Mouse (Mus musculus) hindbrain, embryonic 16.5 days (tissue): ENCODE data around the gene Pacrg. TPM values are rescaled to one million over a fixed set of nuclear protein-coding genes. Genes with fewer than 3 reads are reported as not detected.

Experiments
- ATAC-seq: fragments of 200-750 bp; cut with Nextera tagmentation; 2 replicates; pipeline ENCODE4 v1.8.0; 2017; ENCODE audit warnings: moderate TSS enrichment, moderate library complexity
- H3K27ac ChIP-seq: fragments of 300-500 bp; sonication (generic); 2 replicates; pipeline ENCODE4 v1.5.1; 2014; ENCODE audit warnings: low read depth, mild to moderate bottlenecking, control low read depth, low read length, moderate library complexity
- H3K27me3 ChIP-seq: fragments of 300-500 bp; sonication (generic); replicated peaks from 2 replicates; pipeline ENCODE4 v1.6.1; 2014; ENCODE audit warnings: low read length; ENCODE audit not compliant: control insufficient read depth, insufficient read depth
- H3K36me3 ChIP-seq: fragments of 300-500 bp; sonication (generic); 2 replicates; pipeline ENCODE4 v1.6.1; 2014; ENCODE audit warnings: mild to moderate bottlenecking, low read length, moderate library complexity, mixed read lengths; ENCODE audit not compliant: control insufficient read depth, insufficient read depth
- H3K4me1 ChIP-seq: fragments of 300-500 bp; sonication (generic); 2 replicates; pipeline ENCODE4 v1.6.1; 2014; ENCODE audit warnings: low read depth, low read length; ENCODE audit not compliant: control insufficient read depth, insufficient read depth
- H3K4me2 ChIP-seq: fragments of 300-500 bp; sonication (generic); 2 replicates; pipeline ENCODE4 v1.6.1; 2014; ENCODE audit warnings: mild to moderate bottlenecking, low read length, control low read depth, moderate library complexity
- H3K4me3 ChIP-seq: fragments of 300-500 bp; sonication (generic); 2 replicates; pipeline ENCODE4 v1.5.1; 2014; ENCODE audit warnings: mild to moderate bottlenecking, low read length, control low read depth, moderate library complexity
- H3K9ac ChIP-seq: fragments of 300-500 bp; sonication (generic); 2 replicates; pipeline ENCODE4 v1.6.1; 2014; ENCODE audit warnings: low read depth, mild to moderate bottlenecking, control low read depth, low read length, moderate library complexity
- H3K9me3 ChIP-seq: fragments of 300-500 bp; sonication (generic); 2 replicates; pipeline ENCODE4 v1.6.1; 2014; ENCODE audit warnings: mild to moderate bottlenecking, low read length, moderate library complexity; ENCODE audit not compliant: control insufficient read depth
- WGBS: fragments of 180-500 bp; shearing (Covaris S2); extraction: QIAGEN DNeasy Blood & Tissue Kit; methylation state at CpG from one replicate; pipeline ENCODE4 v1.1.7; 2014; 5-methylcytosine and 5-hydroxymethylcytosine counted together
- polyA plus RNA-seq: library from polyadenylated mRNA; unstranded; fragments of >200 nt; fragmentation: Nextera tagmentation; extraction: Ambion mirVana; gene quantifications from 2 replicates; pipeline ENCODE4 v1.2.1, GENCODE M21; 2015

The Pacrg gene
- polyA plus RNA-seq, 1 experiment from 2014 or later = 23.2 TPM

DNA sequence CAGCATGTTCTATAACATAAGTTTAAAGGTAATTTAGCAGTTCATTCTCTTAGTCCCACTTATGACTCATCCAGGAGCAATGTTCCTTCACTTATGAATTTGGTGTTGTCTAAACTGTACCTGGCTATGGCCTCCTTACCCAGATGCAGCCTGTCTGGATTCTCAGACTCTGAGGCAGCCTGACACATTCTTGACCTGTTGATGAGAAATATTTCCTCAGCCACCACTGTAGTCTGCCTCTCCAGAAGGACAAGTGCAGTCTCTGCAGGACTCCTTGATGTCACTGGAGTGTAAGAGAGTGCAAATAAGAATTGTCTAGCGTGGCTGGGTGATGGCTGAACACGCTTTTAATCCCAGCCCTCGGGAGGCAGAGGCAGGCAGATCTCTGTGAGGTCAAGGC lies 373.0 kb downstream of the Pacrg start:
- ATAC-seq = no peak
- Histone ChIP-seq H3K9ac (no peak overlapping the region), H3K4me2 (no peak overlapping the region), H3K9me3 (no peaks in the 10 kb centered on the region), H3K4me1 (no peaks in the 10 kb centered on the region), H3K27me3 (no peaks in the 10 kb centered on the region), H3K36me3 (no peaks in the 10 kb centered on the region), H3K27ac (no peak overlapping the region), H3K4me3 (no peak overlapping the region)
- WGBS = 92% methylated on average over 3 of the region's 3 CpGs

DNA sequence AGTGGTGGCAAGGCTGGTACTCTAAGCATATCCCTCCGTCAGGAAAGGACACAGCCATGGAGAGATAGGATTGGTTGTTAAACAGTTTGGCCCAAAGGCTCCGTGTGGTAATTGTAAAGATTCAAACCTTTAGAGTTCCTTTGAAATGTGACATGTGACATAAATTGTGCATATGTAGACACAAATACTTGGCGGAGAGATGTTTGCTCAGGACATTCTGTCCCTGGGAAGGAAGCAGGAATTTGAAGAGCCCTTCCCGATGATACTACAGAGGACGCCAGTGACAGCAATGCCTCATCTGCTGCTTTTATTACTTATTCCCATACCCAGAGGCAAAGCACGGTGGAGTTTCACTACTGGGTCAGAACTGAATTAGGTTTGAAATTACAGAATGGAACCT lies 374.6 kb downstream of the Pacrg start:
- Histone ChIP-seq H3K4me2 (no peak overlapping the region), H3K4me3 (no peak overlapping the region)

GRCm38 (mm10) chr17:10464700-10465099 lies 375.4 kb downstream of the Pacrg start:
- no peaks in the 10 kb centered on the region for H3K9me3 ChIP-seq
- ATAC-seq = no peak
- no peaks in the 10 kb centered on the region for H3K36me3 ChIP-seq
- no peak overlapping the region for H3K9ac ChIP-seq
- no peak overlapping the region for H3K4me3 ChIP-seq
- H3K4me2 ChIP-seq = no peak overlapping the region
- no peaks in the 10 kb centered on the region for H3K27me3 ChIP-seq
- no peaks in the 10 kb centered on the region for H3K4me1 ChIP-seq
- WGBS = 88% methylated on average over 2 of the region's 3 CpGs
- no peak overlapping the region for H3K27ac ChIP-seq

More for the DNA sequence above, 374.6 kb downstream of the Pacrg start:
- H3K27ac ChIP-seq = no peak overlapping the region
- H3K27me3 ChIP-seq = no peaks in the 10 kb centered on the region
- no peak for ATAC-seq
- WGBS = 83% methylated on average over 6 of the region's 6 CpGs
- H3K36me3 ChIP-seq = no peaks in the 10 kb centered on the region
- H3K4me1 ChIP-seq = no peaks in the 10 kb centered on the region
- no peak overlapping the region for H3K9ac ChIP-seq
- H3K9me3 ChIP-seq = no peaks in the 10 kb centered on the region

DNA sequence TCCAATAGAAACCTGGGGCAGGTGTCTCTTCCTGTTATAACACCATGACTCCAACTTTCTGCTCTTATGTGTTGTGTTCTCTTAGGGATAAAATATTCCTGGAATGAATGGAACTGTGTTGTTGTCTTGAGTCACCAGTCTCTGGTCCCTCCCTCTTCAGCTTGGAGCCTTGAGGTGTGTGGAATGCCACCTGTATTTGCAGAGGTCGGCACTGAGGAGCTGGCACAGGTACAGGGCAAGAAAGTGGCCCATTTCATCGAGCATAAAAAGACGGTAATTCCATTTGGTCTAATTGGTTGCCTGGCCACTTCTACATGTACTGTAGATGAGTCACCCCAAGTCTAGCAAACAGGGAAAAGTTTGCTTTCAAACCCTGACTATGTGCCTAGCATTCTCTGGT lies 376.5 kb downstream of the Pacrg start:
- no peak for ATAC-seq
- 91% methylated on average over 3 of the region's 3 CpGs for WGBS
- H3K9ac ChIP-seq = no peak overlapping the region
- no peak overlapping the region for H3K4me2 ChIP-seq
- H3K27me3 ChIP-seq = no peaks in the 10 kb centered on the region
- H3K9me3 ChIP-seq = no peaks in the 10 kb centered on the region
- no peak overlapping the region for H3K27ac ChIP-seq
- H3K4me3 ChIP-seq = no peak overlapping the region
- no peaks in the 10 kb centered on the region for H3K4me1 ChIP-seq
- no peaks in the 10 kb centered on the region for H3K36me3 ChIP-seq

- Histone ChIP-seq H3K27me3 (no peaks in the 10 kb centered on the region), H3K9ac (no peak overlapping the region), H3K9me3 (no peaks in the 10 kb centered on the region), H3K36me3 (no peaks in the 10 kb centered on the region), H3K4me3 (no peak overlapping the region), H3K4me2 (no peak overlapping the region), H3K4me1 (no peaks in the 10 kb centered on the region), H3K27ac (no peak overlapping the region)
- no peak for ATAC-seq
- WGBS = 92% methylated on average over 4 of the region's 4 CpGs
Measured at GRCm38 (mm10) chr17:10460916-10461315, 379.2 kb downstream of the Pacrg start.

DNA sequence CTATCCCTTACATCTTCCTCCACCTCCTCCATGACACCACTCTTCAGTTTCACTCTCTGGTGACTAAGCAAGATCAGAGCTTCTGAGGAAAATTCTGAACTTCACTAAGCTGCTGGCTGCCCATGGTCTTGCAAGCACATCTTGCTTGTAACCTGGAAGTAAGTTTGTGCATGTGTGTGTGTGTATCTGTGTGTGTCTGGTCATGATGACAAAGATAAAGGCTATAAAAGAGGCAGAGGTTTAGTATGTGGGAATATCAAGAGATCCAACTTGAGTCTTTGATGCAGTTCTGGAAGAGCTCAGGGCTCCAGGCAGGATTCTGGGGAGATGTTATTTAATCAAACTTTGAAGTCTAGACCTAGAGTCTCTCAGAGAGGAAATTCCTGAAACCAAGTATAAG lies 381.4 kb downstream of the Pacrg start:
- H3K4me3 ChIP-seq = no peak overlapping the region
- no peak for ATAC-seq
- no peak overlapping the region for H3K9ac ChIP-seq
- H3K36me3 ChIP-seq = no peaks in the 10 kb centered on the region
- no peaks in the 10 kb centered on the region for H3K4me1 ChIP-seq
- no peak overlapping the region for H3K4me2 ChIP-seq
- H3K27me3 ChIP-seq = no peaks in the 10 kb centered on the region
- no peak overlapping the region for H3K27ac ChIP-seq
- no peaks in the 10 kb centered on the region for H3K9me3 ChIP-seq

- Histone ChIP-seq H3K4me2 (no peak overlapping the region), H3K27ac (no peak overlapping the region), H3K4me1 (0 out of 2 replicates have a peak, but pooled peaks cover 2% of the 10 kb centered on the region), H3K9ac (no peak overlapping the region), H3K27me3 (no peaks in the 10 kb centered on the region), H3K4me3 (no peak overlapping the region), H3K9me3 (no peaks in the 10 kb centered on the region), H3K36me3 (no peaks in the 10 kb centered on the region)
- ATAC-seq = no peak
- 65% methylated on average over 4 of the region's 4 CpGs for WGBS
Measured at GRCm38 (mm10) chr17:10456409-10456808, 383.7 kb downstream of the Pacrg start.

- no peak for ATAC-seq
- Histone ChIP-seq H3K4me1 (0 out of 2 replicates have a peak, but pooled peaks cover 4% of the 10 kb centered on the region), H3K9me3 (no peaks in the 10 kb centered on the region), H3K36me3 (no peaks in the 10 kb centered on the region), H3K4me3 (no peak overlapping the region), H3K4me2 (no peak overlapping the region), H3K27me3 (no peaks in the 10 kb centered on the region), H3K9ac (no peak overlapping the region), H3K27ac (no peak overlapping the region)
- WGBS = 74% methylated on average over 7 of the region's 7 CpGs
Measured at GRCm38 (mm10) chr17:10455961-10456360, 384.1 kb downstream of the Pacrg start.

DNA sequence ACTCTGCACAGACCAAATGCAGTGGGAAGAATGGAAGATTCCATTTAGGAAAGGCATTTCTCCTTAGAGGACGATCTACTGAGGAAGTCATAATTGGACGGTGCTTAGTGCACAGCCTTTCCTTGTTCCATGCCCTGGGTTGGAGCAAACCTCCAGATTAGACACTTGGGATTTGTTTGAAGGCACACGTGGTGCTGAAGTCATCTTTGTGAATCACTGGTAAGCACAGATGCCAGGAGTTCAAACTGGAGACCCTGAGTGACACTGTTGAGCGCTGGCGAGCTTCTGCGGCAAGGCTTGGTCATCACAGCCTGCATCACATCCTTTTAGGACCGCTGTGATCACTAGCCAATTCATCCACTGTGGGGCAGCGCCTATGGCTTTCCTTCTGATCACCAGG lies 385.7 kb downstream of the Pacrg start:
- Histone ChIP-seq H3K9ac (no peak overlapping the region), H3K4me2 (no peak overlapping the region), H3K27ac (no peak overlapping the region), H3K27me3 (no peaks in the 10 kb centered on the region), H3K4me1 (0 out of 2 replicates have a peak, but pooled peaks cover 4% of the 10 kb centered on the region), H3K36me3 (no peaks in the 10 kb centered on the region), H3K9me3 (no peaks in the 10 kb centered on the region), H3K4me3 (no peak overlapping the region)
- no peak for ATAC-seq
- WGBS = 95% methylated on average over 8 of the region's 8 CpGs

GRCm38 (mm10) chr17:10452801-10453200 lies 387.3 kb downstream of the Pacrg start:
- Histone ChIP-seq H3K36me3 (no peaks in the 10 kb centered on the region), H3K27me3 (no peaks in the 10 kb centered on the region), H3K9me3 (no peaks in the 10 kb centered on the region), H3K4me1 (peaks cover 7% of the 10 kb centered on the region; the same call in 1 of the 2 replicates), H3K27ac (no peak overlapping the region), H3K4me2 (no peak overlapping the region), H3K4me3 (no peak overlapping the region), H3K9ac (no peak overlapping the region)
- no peak for ATAC-seq
- 90% methylated on average over 3 of the region's 3 CpGs for WGBS
